In the genomic region with DNA sequence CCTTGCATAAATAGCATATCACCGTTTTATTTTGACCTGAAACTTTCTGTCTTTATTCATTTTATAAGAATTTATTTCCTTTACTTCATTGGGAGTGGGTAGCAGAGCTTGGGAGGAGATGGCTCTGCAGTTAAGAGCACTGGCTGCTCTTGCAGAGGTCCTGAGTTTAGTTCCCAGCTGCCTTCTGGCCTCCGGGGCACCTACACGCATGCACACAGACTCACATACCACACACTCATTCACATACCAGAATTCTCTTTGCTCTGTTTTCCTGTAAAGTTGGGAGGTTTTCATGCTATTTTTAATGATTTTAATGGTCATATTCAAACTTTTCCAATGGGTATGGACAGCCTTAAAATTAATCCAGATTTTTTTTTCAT, we compare ENCODE assay signal across 19 mouse cellular contexts. TPM values are rescaled to one million over a fixed set of nuclear protein-coding genes. Genes with fewer than 3 reads are reported as not detected.
DNase-seq lines count a peak whose midpoint lies in the region; ATAC-seq lines count a peak whose summit lies in the region.
"Had no signal": no experiment of that assay in that cellular context is flagged by ENCODE, and none has a peak within 500 bp of the region (broad histone marks: within the 10 kb centered on the region; RNA-seq: fewer than 3 reads in every experiment).

No protein-coding gene starts in this region.

- no peak overlapping the region for H3K9ac ChIP-seq in liver, embryonic 15.5 days
- H3K9ac ChIP-seq: forebrain, embryonic 12.5 days; heart, embryonic 12.5 days; hindbrain, embryonic 14.5 days had no signal

- WGBS in liver, embryonic 15.5 days (ENCODE audit: insufficient replicate concordance): 48% methylated on average over 3 of the region's 3 CpGs

- H3K9me3 ChIP-seq in liver, embryonic 15.5 days (replicated peaks): peaks cover 5% of the 10 kb centered on the region; the same call in 1 of the 2 replicates
- H3K9me3 ChIP-seq: embryonic facial prominence, embryonic 10.5 days; forebrain, embryonic 12.5 days; heart, embryonic 12.5 days; hindbrain, embryonic 10.5 days had no signal

- H3K4me3 ChIP-seq in liver, embryonic 15.5 days (replicated peaks): 0 out of 2 replicates have a peak overlapping the region, but pooled peaks have one; percentile 10
- H3K4me3 ChIP-seq: embryonic facial prominence, embryonic 10.5 days; forebrain, embryonic 12.5 days; heart, adult 2 months; heart, embryonic 12.5 days; hindbrain, embryonic 10.5 days had no signal

- peaks cover 43% of the 10 kb centered on the region for H3K4me1 ChIP-seq in liver, embryonic 15.5 days (replicated peaks)
- H3K4me1 ChIP-seq: embryonic facial prominence, embryonic 10.5 days; forebrain, embryonic 12.5 days; heart, embryonic 12.5 days; hindbrain, embryonic 10.5 days had no signal

- H3K36me3 ChIP-seq in liver, embryonic 15.5 days (replicated peaks): no peaks in the 10 kb centered on the region
- H3K36me3 ChIP-seq: embryonic facial prominence, embryonic 10.5 days; forebrain, embryonic 12.5 days; heart, embryonic 12.5 days; hindbrain, embryonic 10.5 days had no signal

- H3K4me2 ChIP-seq in liver, embryonic 15.5 days: peak overlapping the region; percentile 61
- H3K4me2 ChIP-seq: forebrain, embryonic 12.5 days; heart, embryonic 12.5 days; hindbrain, embryonic 14.5 days had no signal

- H3K27ac ChIP-seq in liver, embryonic 15.5 days (replicated peaks): peak overlapping the region; percentile 88
- H3K27ac ChIP-seq: embryonic facial prominence, embryonic 10.5 days; forebrain, embryonic 12.5 days; heart, adult 2 months; hindbrain, embryonic 10.5 days; hindbrain, embryonic 14.5 days had no signal

- DNase-seq in testis, postnatal 10 days (ENCODE audit: low spot score): peak; percentile 19
- no peak for DNase-seq in testis, postnatal 14 days (ENCODE audit: low spot score)
- DNase-seq in frontal cortex, adult 2 months (ENCODE audit: extremely low spot score in 1 of 2, low spot score in 1 of 2): no peak
- DNase-seq in layer of hippocampus, adult 8-10 months (ENCODE audit: low spot score in 2 of 2): no peak
- DNase-seq in thymus, postnatal 4 days: no peak
- DNase-seq: adrenal gland, adult 8-10 months; adrenal gland, postnatal 36 days; cerebellum, adult 2 months; cerebellum, postnatal 10 days; gastrocnemius, postnatal 25 days; heart, adult 2 months had no signal

- H3K27me3 ChIP-seq in liver, embryonic 15.5 days: no peaks in the 10 kb centered on the region
- H3K27me3 ChIP-seq: forebrain, embryonic 12.5 days; heart, embryonic 12.5 days had no signal

- ATAC-seq in erythroid progenitor cell, adult 5-6 weeks (replicated peaks; ENCODE audit: low FRiP score, poor library complexity, severe bottlenecking): peak; percentile 27; the same call in 1 of the 2 replicates
- ATAC-seq in liver, embryonic 15.5 days (ENCODE audit: insufficient read depth): peak; percentile 51
- ATAC-seq: forebrain, embryonic 16.5 days had no signal

RNA-seq across cellular contexts. Expression of a gene that starts 58.8 kb away (rescaled TPM):
- total RNA-seq in erythroid progenitor cell, adult 5-6 weeks (2015; ENCODE audit: low replicate concordance): 149 and 155 TPM in 2 replicates
- total RNA-seq in erythroid progenitor cell, adult 5-6 weeks (2017; ENCODE audit: low replicate concordance): 207 and 233 TPM in 2 replicates
- polyA plus RNA-seq in liver, embryonic 15.5 days (2015; fragmentation: Nextera tagmentation; extraction: Ambion mirVana): 94.2 and 107 TPM in 2 replicates
- 1.0 and 1.3 TPM in 2 replicates for polyA plus RNA-seq in frontal cortex, adult 2 months (2012; rRNA removed)
- 10 to 100 TPM in 2 of 4 experiments, 1 to 10 TPM in 2; 2.1 to 18.9 (median 9.0) TPM for total RNA-seq in layer of hippocampus, adult 8-10 months (2022)

Comparison
In these comparisons a context has a peak if more than half of its experiments do, and no peak if none do; other contexts are left out.
1. RNA of a gene that starts 58.8 kb away (total RNA-seq): 149 to 233 TPM in erythroid progenitor cell, adult 5-6 weeks; 2.1 to 18.9 TPM in layer of hippocampus, adult 8-10 months; every median in the first group is over 4 times any median in the second.